Mouse (Mus musculus): ENCODE data around the gene Lipa.

DNA sequence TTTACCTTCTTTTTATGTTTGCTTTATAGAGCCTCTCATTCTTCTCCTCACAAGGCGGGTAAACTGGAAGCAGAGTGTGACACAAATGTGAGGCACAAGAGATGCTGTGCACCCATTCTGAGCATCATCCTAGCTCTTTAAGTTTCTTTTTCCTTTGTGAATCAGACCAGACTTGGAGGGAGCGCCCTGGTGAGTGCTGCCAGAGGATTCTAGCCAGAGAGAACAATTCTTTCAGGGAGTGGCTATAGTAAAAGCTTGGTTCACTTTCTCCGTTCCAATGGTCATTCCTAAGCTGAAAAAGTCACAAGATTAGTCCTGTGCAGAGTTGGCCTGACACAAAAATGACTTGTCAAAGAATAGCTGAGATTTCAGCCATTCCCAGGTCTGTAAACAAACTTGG lies 29.3 kb upstream of the Lipa start:
- TF ChIP-seq CTCF (IDR thresholded peaks at IDR 0.05; ENCODE audit: low read depth) (no peak), EP300 (IDR thresholded peaks at IDR 0.05; ENCODE audit: low read depth) (no peak)

All from liver, embryonic 14.5 days (tissue).